Mouse (Mus musculus): Measurements from ENCODE around the gene Gm42417.

GRCm38 (mm10) chr1:36575347-36575746 is 36.1 kb upstream of the Gm42417 start:
- TF ChIP-seq CTCF (IDR thresholded peaks at IDR 0.05; ENCODE audit: control insufficient read depth, insufficient read depth, insufficient replicate concordance, low read depth, low read length), result no peak
- no peak for TF ChIP-seq POLR2A (IDR thresholded peaks at IDR 0.05; ENCODE audit: control insufficient read depth, low read depth, low read length)
